Mouse (Mus musculus): ENCODE results near the gene Dnah2.

Gene Dnah2

GRCm38 (mm10) chr11:69389531-69390399 lies 159.1 kb downstream of the Dnah2 start:
- no peak for DNase-seq (ENCODE audit: low spot score)

DNA sequence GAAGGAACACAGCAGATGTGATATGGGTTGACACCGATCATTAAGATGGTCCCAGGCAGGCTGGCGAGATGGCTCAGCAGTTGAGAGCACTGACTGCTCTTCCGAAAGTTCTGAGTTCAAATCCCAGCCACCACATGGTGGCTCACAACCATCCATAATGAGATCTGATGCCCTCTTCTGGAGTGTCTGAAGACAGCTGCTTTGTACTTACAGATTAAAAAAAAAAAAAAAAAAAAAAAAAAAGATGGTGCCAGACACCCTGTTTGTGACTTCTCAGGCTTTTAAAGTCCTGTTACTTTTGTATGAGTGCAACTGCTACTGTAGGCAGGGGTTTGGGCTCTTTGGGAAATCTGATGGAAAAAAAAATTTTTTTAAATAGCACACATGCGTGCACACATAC lies 160.2 kb downstream of the Dnah2 start:
- no peak for DNase-seq (ENCODE audit: low spot score)

- DNase-seq (ENCODE audit: low spot score) = no peak
Observed at GRCm38 (mm10) chr11:69386758-69387157, 162.2 kb downstream of the Dnah2 start.

DNA sequence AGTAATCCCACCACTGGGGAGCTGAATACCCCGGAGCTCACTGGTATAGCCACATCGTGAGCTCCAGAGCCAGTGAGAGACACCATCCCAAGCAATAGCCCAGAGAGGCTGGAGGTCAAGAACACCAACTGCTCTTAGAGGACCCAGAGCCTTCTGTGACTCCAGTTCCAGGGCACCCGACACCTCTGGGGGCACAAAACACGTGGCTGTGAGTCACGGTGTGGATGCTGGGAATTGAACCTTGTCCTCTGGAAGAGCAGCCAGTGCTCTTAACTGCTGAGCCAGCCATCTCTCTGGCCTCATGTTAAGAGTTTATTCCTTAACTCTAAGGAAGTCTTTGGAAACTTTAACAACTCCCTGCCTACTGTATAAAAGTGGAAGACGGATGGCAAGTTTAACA lies 163.9 kb downstream of the Dnah2 start:
- DNase-seq (ENCODE audit: low spot score) = no peak

- no peak for DNase-seq (ENCODE audit: low spot score)
Observed at GRCm38 (mm10) chr11:69382478-69383105, 166.3 kb downstream of the Dnah2 start.

DNA sequence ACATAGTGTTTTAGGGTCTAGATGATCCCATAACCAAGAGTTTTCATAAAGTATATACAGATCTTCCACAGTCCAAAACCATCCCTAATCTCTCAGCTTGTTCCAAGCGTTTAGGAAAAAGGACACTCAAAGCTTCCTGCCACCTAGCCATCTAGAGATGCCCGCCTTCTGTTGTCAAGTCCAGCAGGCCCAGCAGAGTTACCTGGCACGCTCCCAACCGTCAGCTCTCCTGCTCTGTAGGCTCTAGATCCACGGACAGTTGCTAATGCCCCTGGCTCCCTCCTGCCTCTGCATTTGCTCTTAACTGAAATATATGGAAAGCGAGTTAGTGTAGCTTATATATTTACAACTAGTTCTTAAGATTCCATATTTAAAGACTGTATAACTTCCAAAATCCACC lies 167.6 kb downstream of the Dnah2 start:
- no peak for DNase-seq (ENCODE audit: low spot score)

DNA sequence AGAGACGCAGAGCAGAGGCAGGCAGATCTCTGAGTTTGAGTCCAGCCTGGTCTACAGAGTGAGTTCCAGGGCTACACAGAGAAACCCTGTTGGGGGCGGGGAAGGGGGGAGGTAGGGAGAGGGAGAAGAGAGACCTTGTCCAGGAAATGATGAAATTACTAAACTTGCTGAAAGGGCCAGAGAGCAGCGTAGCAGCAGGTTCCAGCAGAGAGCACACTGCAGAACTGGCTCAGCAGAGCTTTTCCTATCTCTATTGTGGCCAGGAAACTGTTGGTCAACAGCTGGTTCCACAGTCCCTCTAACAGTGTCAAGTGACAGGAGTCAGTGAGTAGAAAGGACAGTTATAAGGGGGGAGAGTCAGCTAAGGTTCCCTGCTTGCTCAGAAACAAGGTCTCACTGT lies 169.3 kb downstream of the Dnah2 start:
- no peak for DNase-seq (ENCODE audit: low spot score)

DNA sequence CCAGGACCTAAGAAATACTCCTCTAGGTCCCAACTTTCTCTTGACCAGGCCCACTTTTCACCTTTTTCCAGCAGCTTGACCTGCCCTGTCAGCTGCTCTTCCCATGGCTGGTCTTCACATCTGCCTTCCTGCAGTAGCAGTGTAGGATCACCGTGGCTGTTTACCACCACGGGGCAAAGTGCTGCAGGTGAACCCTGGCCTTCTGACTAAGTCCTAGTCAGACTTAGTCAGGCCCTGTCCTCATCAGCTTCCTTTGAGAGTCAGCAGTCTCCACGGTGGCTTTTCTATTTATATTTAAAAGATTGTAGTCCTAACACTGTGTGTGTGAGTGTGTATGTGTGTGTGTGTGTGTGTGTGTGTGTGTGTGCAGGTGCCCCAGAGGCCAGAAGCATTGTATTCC lies 171.1 kb downstream of the Dnah2 start:
- DNase-seq (ENCODE audit: low spot score) = no peak

- DNase-seq (ENCODE audit: low spot score) = no peak
Observed at GRCm38 (mm10) chr11:69375646-69376045, 173.3 kb downstream of the Dnah2 start.

DNA sequence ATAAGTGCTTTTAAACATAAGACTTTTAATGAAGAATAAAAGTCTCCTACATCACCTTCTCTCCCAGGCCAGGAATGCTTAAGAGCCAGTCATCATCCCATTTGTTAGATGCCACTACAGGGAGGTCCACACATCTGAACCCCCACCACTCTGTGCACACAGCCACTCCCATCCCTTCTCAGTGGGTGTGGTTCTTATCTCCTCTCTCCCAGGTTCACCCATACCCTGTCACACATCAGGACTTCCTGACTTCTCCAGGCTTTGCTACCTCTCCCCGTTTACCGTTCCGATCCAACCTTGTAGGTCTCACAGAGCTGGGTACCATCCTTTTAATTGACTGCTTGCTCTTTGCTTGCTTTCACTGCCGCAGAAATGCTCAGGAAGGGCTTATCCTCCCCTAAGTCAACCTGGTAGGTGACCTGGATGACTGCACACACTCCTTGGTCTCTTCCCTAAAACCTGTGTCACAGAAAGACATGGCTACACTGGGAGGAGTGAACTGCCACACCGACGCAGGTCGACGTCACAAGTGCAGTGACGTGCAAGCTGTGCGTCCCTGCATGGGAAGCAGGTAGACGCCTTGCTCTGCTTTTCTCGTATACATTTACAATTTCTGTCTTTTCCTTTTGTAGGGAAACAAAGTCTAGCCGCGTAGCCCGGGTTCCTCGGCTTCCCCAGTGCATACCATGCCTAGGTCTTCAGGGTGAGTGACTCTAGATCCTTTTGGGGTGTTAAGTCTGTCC lies 175.5 kb downstream of the Dnah2 start:
- DNase-seq (ENCODE audit: low spot score) = no peak

GRCm38 (mm10) chr11:69372780-69373170 lies 176.1 kb downstream of the Dnah2 start:
- DNase-seq (ENCODE audit: low spot score) = peak; percentile 37

- peak; percentile 22 for DNase-seq (ENCODE audit: low spot score)
Observed at GRCm38 (mm10) chr11:69372056-69372779, 176.7 kb downstream of the Dnah2 start.

DNA sequence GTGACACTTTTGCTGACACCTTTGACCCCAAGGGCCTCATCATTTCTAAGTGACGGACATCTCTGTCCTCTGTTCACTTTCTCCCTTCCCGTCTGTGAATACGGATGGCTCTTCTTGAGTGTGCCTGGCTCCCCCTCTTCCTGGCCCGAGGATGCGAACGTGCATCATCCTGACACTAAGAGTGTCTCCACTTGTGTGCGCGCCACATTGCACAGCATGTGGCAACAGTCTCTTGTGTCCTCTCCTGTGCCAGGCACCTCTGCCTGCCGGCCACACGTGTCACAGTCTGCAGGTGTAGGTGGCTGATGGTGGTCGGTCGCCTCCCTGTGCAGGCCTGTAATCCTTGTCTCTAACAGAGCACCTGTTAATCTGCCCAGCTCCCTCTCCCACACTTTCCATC lies 177.3 kb downstream of the Dnah2 start:
- peak; percentile 33 for DNase-seq (ENCODE audit: low spot score)

GRCm38 (mm10) chr11:69370817-69371215 lies 178.1 kb downstream of the Dnah2 start:
- peak; percentile 46 for DNase-seq (ENCODE audit: low spot score)
